Comparison of ENCODE assay signal across 8 mouse cellular contexts in genomic region chr12:98258845-98259517, GRCm38 (mm10). TPM values are rescaled to one million over a fixed set of nuclear protein-coding genes. Genes with fewer than 3 reads are reported as not detected.
A peak's percentile ranks its signal among the peaks of the same experiment; 100 is the strongest.
DNase-seq lines count a peak whose midpoint lies in the region; ATAC-seq and TF ChIP-seq lines count a peak whose summit lies in the region.

Gene Galc, minus strand, starts transcription at chr12:98259459.

- peak within 1 kb of the TSS; percentile 96 for H3K27ac ChIP-seq in bone marrow macrophage, adult 2 months (ENCODE audit: insufficient read depth, low read depth, low read length)
- H3K27ac ChIP-seq in embryonic facial prominence, embryonic 15.5 days (replicated peaks): peak within 1 kb of the TSS; percentile 88
- H3K27ac ChIP-seq in limb, embryonic 12.5 days: peak within 1 kb of the TSS; percentile 96
- H3K27ac ChIP-seq in midbrain, embryonic 14.5 days (replicated peaks; ENCODE audit: low read depth, low read length): peak within 1 kb of the TSS; percentile 96

- no peak for TF ChIP-seq CTCF in bone marrow macrophage, adult 2 months (IDR thresholded peaks at IDR 0.05; ENCODE audit: low read depth, low read length)

- no peak for TF ChIP-seq POLR2A in bone marrow macrophage, adult 2 months (IDR thresholded peaks at IDR 0.05; ENCODE audit: borderline replicate concordance, low read depth, low read length)

- H3K4me1 ChIP-seq in bone marrow macrophage, adult 2 months (ENCODE audit: control insufficient read depth, insufficient read depth, low read length): peaks cover 45% of the 10 kb centered on the region
- H3K4me1 ChIP-seq in embryonic facial prominence, embryonic 15.5 days: 0 out of 2 replicates have a peak, but pooled peaks cover 3% of the 10 kb centered on the region
- H3K4me1 ChIP-seq in limb, embryonic 12.5 days (replicated peaks): peaks cover 7% of the 10 kb centered on the region; the same call in 1 of the 2 replicates
- H3K4me1 ChIP-seq in midbrain, embryonic 14.5 days (ENCODE audit: control insufficient read depth, insufficient read depth, low read length): peaks cover 4% of the 10 kb centered on the region; the same call in 1 of the 2 replicates

- no peaks in the 10 kb centered on the region for H3K9me3 ChIP-seq in embryonic facial prominence, embryonic 15.5 days (replicated peaks)
- H3K9me3 ChIP-seq in limb, embryonic 12.5 days: no peaks in the 10 kb centered on the region
- H3K9me3 ChIP-seq in midbrain, embryonic 14.5 days (ENCODE audit: control insufficient read depth, low read length): no peaks in the 10 kb centered on the region

- no peaks in the 10 kb centered on the region for H3K36me3 ChIP-seq in embryonic facial prominence, embryonic 15.5 days
- peaks cover 3% of the 10 kb centered on the region; the same call in 1 of the 2 replicates for H3K36me3 ChIP-seq in limb, embryonic 12.5 days
- H3K36me3 ChIP-seq in midbrain, embryonic 14.5 days (ENCODE audit: control insufficient read depth, insufficient read depth, low read length): no peaks in the 10 kb centered on the region

- peak within 1 kb of the TSS; percentile 85 for H3K9ac ChIP-seq in embryonic facial prominence, embryonic 15.5 days
- H3K9ac ChIP-seq in limb, embryonic 12.5 days (replicated peaks): peak within 1 kb of the TSS; percentile 89
- H3K9ac ChIP-seq in midbrain, embryonic 14.5 days (replicated peaks; ENCODE audit: low read length): peak within 1 kb of the TSS; percentile 94

- peak within 1 kb of the TSS; percentile 93 for H3K4me3 ChIP-seq in bone marrow macrophage, adult 2 months (ENCODE audit: insufficient read depth, low read length)
- H3K4me3 ChIP-seq in embryonic facial prominence, embryonic 15.5 days (replicated peaks): peak within 1 kb of the TSS; percentile 90
- peak within 1 kb of the TSS; percentile 77 for H3K4me3 ChIP-seq in limb, embryonic 12.5 days (replicated peaks)
- H3K4me3 ChIP-seq in midbrain, embryonic 14.5 days (replicated peaks; ENCODE audit: low read depth, low read length): peak within 1 kb of the TSS; percentile 68

- H3K4me2 ChIP-seq in embryonic facial prominence, embryonic 15.5 days (replicated peaks): peak within 1 kb of the TSS; percentile 65
- peak within 1 kb of the TSS; percentile 58 for H3K4me2 ChIP-seq in limb, embryonic 12.5 days
- H3K4me2 ChIP-seq in midbrain, embryonic 14.5 days (ENCODE audit: low read length): peak within 1 kb of the TSS; percentile 70

- H3K27me3 ChIP-seq in embryonic facial prominence, embryonic 15.5 days: no peaks in the 10 kb centered on the region
- H3K27me3 ChIP-seq in limb, embryonic 12.5 days: no peaks in the 10 kb centered on the region
- no peaks in the 10 kb centered on the region for H3K27me3 ChIP-seq in midbrain, embryonic 14.5 days (ENCODE audit: control insufficient read depth, insufficient read depth, low read length)

- DNase-seq in 3T3-L1 (ENCODE audit: low read depth, low spot score): peak; percentile 84
- peak; percentile 86 for DNase-seq in heart, adult 8-10 months (ENCODE audit: low spot score)
- peak; percentile 90 to 93 for DNase-seq in kidney, adult 8-10 months
- DNase-seq in midbrain, embryonic 14.5 days: peak; percentile 94
- peak; percentile 59 for DNase-seq in spleen, adult 12 weeks (ENCODE audit: low spot score)

- under 1% methylated on average over 76 of the region's 76 CpGs for WGBS in embryonic facial prominence, embryonic 15.5 days
- under 1% methylated on average over 76 of the region's 76 CpGs for WGBS in limb, embryonic 12.5 days
- under 1% methylated on average over 75 of the region's 76 CpGs for WGBS in midbrain, embryonic 14.5 days

- ATAC-seq in embryonic facial prominence, embryonic 15.5 days (ENCODE audit: insufficient number of reproducible peaks, low FRiP score, low TSS enrichment, low read depth): peak; percentile 91
- peak; percentile 91 for ATAC-seq in limb, embryonic 12.5 days (ENCODE audit: insufficient number of reproducible peaks, insufficient read depth, low FRiP score, low TSS enrichment, low read depth)
- peak; percentile 93 for ATAC-seq in midbrain, embryonic 14.5 days (ENCODE audit: low FRiP score, low TSS enrichment)

RNA-seq across cellular contexts. Expression of gene Galc, which starts in this region (rescaled TPM):
- 87.4 and 99.3 TPM in 2 replicates for polyA plus RNA-seq in bone marrow macrophage, adult 2 months (2012; ENCODE audit: insufficient read depth, insufficient read length, missing spikeins)
- 7.1 and 9.2 TPM in 2 replicates for polyA plus RNA-seq in embryonic facial prominence, embryonic 15.5 days (2015; fragmentation: Nextera tagmentation; extraction: Ambion mirVana)
- 1 to 10 TPM; 7.6 to 9.6 (median 8.0) TPM for total RNA-seq in heart, adult 8-10 months (2022)
- 10.5 and 10.8 TPM in 2 replicates for polyA plus RNA-seq in limb, embryonic 12.5 days (2016; fragmentation: Nextera tagmentation; extraction: Ambion mirVana)
- 10.4 and 13.9 TPM in 2 replicates for polyA plus RNA-seq in midbrain, embryonic 14.5 days (2014; fragmentation: Nextera tagmentation; extraction: Ambion mirVana)

Comparison
In these comparisons a context has a peak if more than half of its experiments do, and no peak if none do; other contexts are left out.
1. Peak in every context shown above with its lines: DNase-seq, ATAC-seq, H3K4me3 ChIP-seq and H3K27ac ChIP-seq.